9 mouse cellular contexts compared by ENCODE assay signal in genomic region chr2:65620556-65621166, GRCm38 (mm10). TPM values are rescaled to one million over a fixed set of nuclear protein-coding genes. Genes with fewer than 3 reads are reported as not detected.
DNase-seq lines count a peak whose midpoint lies in the region; ATAC-seq and TF ChIP-seq lines count a peak whose summit lies in the region.
"Had no signal": no experiment of that assay in that cellular context is flagged by ENCODE, and none has a peak within 500 bp of the region (broad histone marks: within the 10 kb centered on the region; RNA-seq: fewer than 3 reads in every experiment).

Scn2a (plus strand) TSS chr2:65620771.

- peak; percentile 45 for TF ChIP-seq CTCF in kidney, adult 2 months (conservative IDR thresholded peaks at IDR 0.05; ENCODE audit: insufficient read depth, insufficient read length, low read depth, low read length)

- H3K27ac ChIP-seq in kidney, adult 2 months (ENCODE audit: insufficient read depth, low read depth, low read length): no peak within 1 kb of the TSS
- H3K27ac ChIP-seq in kidney, embryonic 14.5 days (ENCODE audit: low read depth, low read length): no peak within 1 kb of the TSS
- peak within 1 kb of the TSS; percentile 41 for H3K27ac ChIP-seq in hindbrain, embryonic 16.5 days (ENCODE audit: low read depth, low read length)
- H3K27ac ChIP-seq: lung, embryonic 15.5 days had no signal

- TF ChIP-seq POLR2A in kidney, adult 2 months (IDR thresholded peaks at IDR 0.05; ENCODE audit: low read depth, low read length): no peak

- no peaks in the 10 kb centered on the region for H3K9me3 ChIP-seq in kidney, embryonic 14.5 days (ENCODE audit: control insufficient read depth, low read length)
- no peaks in the 10 kb centered on the region for H3K9me3 ChIP-seq in hindbrain, embryonic 16.5 days (ENCODE audit: control insufficient read depth, low read length)
- H3K9me3 ChIP-seq: lung, embryonic 15.5 days had no signal

- DNase-seq in kidney, adult 2 months: peak; percentile 59
- DNase-seq in WW6 (ENCODE audit: low read depth, low spot score): peak; percentile 4
- peak; percentile 68 for DNase-seq in embryo, embryonic 10 days (ENCODE audit: low spot score)
- DNase-seq in left cerebral cortex, postnatal 36 days (ENCODE audit: low spot score in 2 of 2): peak; percentile 37 to 58
- DNase-seq in retina, postnatal 7 days (ENCODE audit: low read depth, low spot score): peak; percentile 27
- no peak for DNase-seq in gastrocnemius, adult 8-10 months (ENCODE audit: low spot score in 2 of 2)

- no peak within 1 kb of the TSS for H3K4me2 ChIP-seq in kidney, embryonic 14.5 days (replicated peaks; ENCODE audit: low read depth, low read length)
- H3K4me2 ChIP-seq in hindbrain, embryonic 16.5 days (ENCODE audit: low read length): peak within 1 kb of the TSS; percentile 54
- H3K4me2 ChIP-seq: lung, embryonic 15.5 days had no signal

- no peak for ATAC-seq in kidney, embryonic 14.5 days (ENCODE audit: low FRiP score, low TSS enrichment)
- ATAC-seq in hindbrain, embryonic 16.5 days: peak; percentile 57

- no peak within 1 kb of the TSS for H3K4me3 ChIP-seq in kidney, adult 2 months (ENCODE audit: insufficient read depth, low read depth, low read length)
- no peak within 1 kb of the TSS for H3K4me3 ChIP-seq in kidney, embryonic 14.5 days (ENCODE audit: low read length)
- H3K4me3 ChIP-seq in hindbrain, embryonic 16.5 days (ENCODE audit: low read length): peak within 1 kb of the TSS; percentile 41
- H3K4me3 ChIP-seq: lung, embryonic 15.5 days had no signal

- no peak within 1 kb of the TSS for H3K9ac ChIP-seq in kidney, embryonic 14.5 days (ENCODE audit: low read depth, low read length)
- peak within 1 kb of the TSS; percentile 54 for H3K9ac ChIP-seq in hindbrain, embryonic 16.5 days (ENCODE audit: low read depth, low read length)
- H3K9ac ChIP-seq: lung, embryonic 15.5 days had no signal

- H3K36me3 ChIP-seq in kidney, adult 2 months (ENCODE audit: control insufficient read depth, insufficient read depth, low read length): no peaks in the 10 kb centered on the region
- H3K36me3 ChIP-seq in kidney, embryonic 14.5 days (ENCODE audit: control insufficient read depth, insufficient read depth, low read length): no peaks in the 10 kb centered on the region
- H3K36me3 ChIP-seq in hindbrain, embryonic 16.5 days (ENCODE audit: control insufficient read depth, insufficient read depth, low read length): no peaks in the 10 kb centered on the region
- H3K36me3 ChIP-seq: lung, embryonic 15.5 days had no signal

- intact Hi-C loops in left cerebral cortex, postnatal 36 days (cut with DNase I): loop anchor here (1.0 to 5.0 kb wide), 2 partner anchors 48 to 82 kb away; no protein-coding TSS in a partner anchor

- WGBS in kidney, adult 2 months: 49% methylated on average over 9 of the region's 9 CpGs
- 53% methylated on average over 9 of the region's 9 CpGs for WGBS in kidney, embryonic 14.5 days
- WGBS in hindbrain, embryonic 16.5 days: 32% methylated on average over 9 of the region's 9 CpGs

- no peaks in the 10 kb centered on the region for H3K27me3 ChIP-seq in kidney, adult 2 months (replicated peaks; ENCODE audit: control insufficient read depth, insufficient read depth, low read length)
- H3K27me3 ChIP-seq in kidney, embryonic 14.5 days (ENCODE audit: control insufficient read depth, insufficient read depth, low read length): no peaks in the 10 kb centered on the region
- H3K27me3 ChIP-seq in hindbrain, embryonic 16.5 days (replicated peaks; ENCODE audit: control insufficient read depth, insufficient read depth, low read length): no peaks in the 10 kb centered on the region
- H3K27me3 ChIP-seq: lung, embryonic 15.5 days had no signal

- H3K4me1 ChIP-seq in kidney, adult 2 months (ENCODE audit: control insufficient read depth, insufficient read depth, low read length): no peaks in the 10 kb centered on the region
- H3K4me1 ChIP-seq in kidney, embryonic 14.5 days (ENCODE audit: control insufficient read depth, insufficient read depth, low read length): no peaks in the 10 kb centered on the region
- H3K4me1 ChIP-seq in hindbrain, embryonic 16.5 days (ENCODE audit: control insufficient read depth, insufficient read depth, low read depth, low read length): no peaks in the 10 kb centered on the region; the same call in none of the 2 replicates
- H3K4me1 ChIP-seq: lung, embryonic 15.5 days had no signal

RNA-seq across cellular contexts. Expression of gene Scn2a, which starts in this region (rescaled TPM):
- 0.06 and 0.10 TPM in 2 replicates for polyA plus RNA-seq in kidney, adult 2 months (2012; rRNA removed)
- polyA plus RNA-seq in kidney, embryonic 14.5 days (2014; fragmentation: Nextera tagmentation; extraction: Ambion mirVana): 3.6 and 3.9 TPM in 2 replicates
- 49.5 and 54.7 TPM in 2 replicates for polyA plus RNA-seq in hindbrain, embryonic 16.5 days (2015; fragmentation: Nextera tagmentation; extraction: Ambion mirVana)
- total RNA-seq in left cerebral cortex, postnatal 36 days (2021): 100 to 1,000 TPM; 299 to 321 TPM
- 1 to 10 TPM in 1 of 4 experiments, under 1 TPM in 3; 0.60 to 1.1 (median 0.65) TPM for total RNA-seq in gastrocnemius, adult 8-10 months (2022)

Comparison
In these comparisons a context has a peak if more than half of its experiments do, and no peak if none do; other contexts are left out.
1. RNA of gene Scn2a (total RNA-seq): 299 to 321 TPM in left cerebral cortex, postnatal 36 days; 0.60 to 1.1 TPM in gastrocnemius, adult 8-10 months; every median in the first group is over 100 times any median in the second.
2. RNA of gene Scn2a (polyA plus RNA-seq): 49.5 to 54.7 TPM in hindbrain, embryonic 16.5 days; 3.6 to 3.9 TPM in kidney, embryonic 14.5 days and 0.06 to 0.10 TPM in kidney, adult 2 months; every median in the first group is over 10 times any median in the second.
3. Peak in DNase-seq in kidney, adult 2 months; RNA of the gene not detected or under 1 TPM.
4. DNase-seq: peak in WW6 (single experiment), embryo, embryonic 10 days (single experiment), left cerebral cortex, postnatal 36 days (2 of 2) and retina, postnatal 7 days (single experiment); none in gastrocnemius, adult 8-10 months (0 of 2).